Mouse (Mus musculus) sigmoid colon, adult 10 weeks (tissue): ENCODE results near the gene Gm5134. TPM values are rescaled to one million over a fixed set of nuclear protein-coding genes. Genes with fewer than 3 reads are reported as not detected.

Experiments
- polyA plus RNA-seq: library from polyadenylated mRNA; stranded (reverse); fragments of 350-450 nt; fragmentation: Illumina TruSeq; extraction: RNeasy Lipid Tissue Mini Kit (QIAGEN cat#74804); gene quantifications from one replicate; pipeline ENCODE4 v1.2.3, GENCODE M21; 2014; ENCODE audit warnings: low read depth, low replicate concordance

The Gm5134 gene
- not detected for polyA plus RNA-seq

DNA sequence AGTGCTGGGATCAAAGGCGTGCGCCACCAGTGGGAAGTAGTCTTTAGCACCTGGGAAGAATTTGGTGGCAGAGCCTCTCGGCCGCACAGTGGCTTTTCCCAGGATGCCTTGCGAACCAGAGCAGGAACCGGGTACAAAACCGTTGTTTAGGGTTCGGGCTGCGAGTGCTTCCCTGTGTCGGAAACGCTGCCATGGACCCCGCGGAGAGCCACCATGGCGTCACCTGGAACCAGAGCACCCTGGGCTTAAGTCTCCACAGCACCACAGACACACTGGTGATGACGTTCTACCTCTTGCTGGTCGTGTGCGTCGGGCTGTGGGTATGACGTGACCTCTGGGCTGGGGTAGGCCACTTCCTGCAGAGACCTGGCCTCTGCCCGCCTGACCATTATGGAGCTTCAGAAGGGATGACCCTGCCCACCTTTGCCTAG is at the start of gene Gm5134:
Gm5134 (plus strand) TSS at position 134 of the 431 bp plus-strand sequence.

DNA sequence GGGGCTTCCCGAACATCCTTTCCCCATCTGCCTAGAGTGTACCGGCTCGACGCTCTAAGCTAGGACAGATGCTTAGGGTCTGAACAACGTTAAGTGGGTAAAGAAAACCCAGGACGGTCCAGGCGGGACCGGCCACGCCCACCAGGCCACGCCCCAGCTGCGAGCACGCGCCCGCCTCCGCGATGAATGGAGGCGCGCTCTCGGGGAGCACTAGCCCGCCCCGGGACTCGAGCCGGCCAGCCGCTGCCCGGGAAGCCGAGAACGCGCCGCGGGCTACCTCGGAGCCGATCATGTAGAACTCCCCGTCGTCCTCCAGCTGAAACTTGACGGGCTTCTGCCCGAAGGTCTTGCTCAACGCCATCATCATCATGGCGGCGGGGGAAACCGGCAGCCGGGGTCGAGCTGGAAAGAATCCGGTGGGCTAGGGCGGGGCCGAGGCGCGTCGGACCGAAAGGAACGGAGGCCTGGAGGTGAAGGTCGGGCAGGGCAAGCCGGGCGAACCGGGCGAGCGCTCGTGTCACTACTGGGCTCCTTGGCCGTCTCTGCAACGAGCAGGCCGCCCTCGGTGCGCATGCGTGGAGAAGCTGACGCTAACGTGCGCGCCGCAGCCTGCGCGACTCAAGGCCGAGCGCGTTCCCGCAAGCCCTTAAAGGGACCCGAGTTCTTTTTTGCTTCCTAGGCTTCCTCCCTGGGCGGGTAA is 33.1 kb upstream of the Gm5134 start, which contains the start of gene Smarcb1:
Smarcb1 (minus strand) TSS at position 592 of the 700 bp plus-strand sequence.

DNA sequence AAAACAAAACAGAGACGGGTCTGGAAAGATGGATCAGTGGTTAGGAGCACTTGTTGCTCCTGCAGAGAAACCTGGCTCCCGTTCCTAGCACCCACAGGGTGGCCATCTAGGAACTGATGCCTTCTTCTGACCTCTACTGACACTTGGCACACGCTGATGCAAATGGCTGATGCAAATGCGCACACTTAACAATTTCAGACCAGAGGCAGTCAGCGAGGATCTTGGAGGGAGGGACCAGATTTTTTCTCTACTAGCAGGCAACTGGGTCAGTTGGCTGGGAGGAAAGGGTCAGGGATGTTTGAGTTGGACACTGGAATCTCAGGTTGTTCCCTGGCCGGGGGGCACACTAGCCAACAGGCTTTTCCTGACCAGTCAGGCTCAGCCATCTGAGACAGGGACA is 21.4 kb upstream of the Gm5134 start, which contains the start of gene Chchd10:
Chchd10 (plus strand) TSS at position 240 of the 400 bp plus-strand sequence.

DNA sequence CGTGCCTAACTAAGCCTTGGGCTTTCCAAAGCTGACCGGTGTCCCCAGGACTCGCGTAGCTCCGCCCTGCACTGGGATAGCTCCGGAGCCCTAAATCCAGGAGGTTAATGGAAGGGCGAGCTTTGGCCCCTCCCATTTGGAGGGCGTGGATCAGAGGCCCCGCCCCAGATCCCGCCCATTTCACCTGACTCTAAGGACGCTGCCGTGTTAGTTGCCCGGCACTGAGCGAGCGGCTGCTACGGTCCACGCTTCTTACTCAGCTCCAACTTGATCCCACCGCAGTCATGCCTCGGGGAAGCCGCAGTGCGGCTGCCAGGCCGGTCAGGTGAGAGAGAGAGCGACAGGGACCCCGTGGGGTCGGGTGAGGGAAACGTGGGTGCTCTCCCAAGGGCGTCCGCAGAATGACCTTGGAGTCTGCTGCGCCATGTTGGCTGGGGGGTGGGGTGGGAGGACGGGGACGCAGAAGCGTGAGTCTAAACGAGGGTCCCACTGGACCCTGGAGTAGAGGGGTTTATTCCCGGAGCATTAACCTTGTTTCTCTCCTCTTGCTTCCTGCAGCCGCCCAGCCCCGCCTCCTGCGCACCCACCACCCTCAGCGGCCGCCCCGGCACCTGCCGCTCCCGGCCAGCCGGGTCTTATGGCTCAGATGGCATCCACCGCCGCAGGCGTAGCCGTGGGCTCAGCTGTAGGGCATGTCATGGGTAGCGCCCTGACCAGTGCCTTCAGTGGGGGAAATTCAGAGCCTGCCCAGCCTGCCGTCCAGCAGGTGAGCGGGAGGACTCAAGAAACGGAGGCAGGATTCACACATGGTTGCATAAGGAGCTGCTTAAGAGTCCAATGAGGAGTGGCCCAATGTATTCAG is 18.4 kb upstream of the Gm5134 start, which contains the start of gene Mmp11:
Mmp11 (minus strand) TSS at position 817 of the 862 bp plus-strand sequence.

DNA sequence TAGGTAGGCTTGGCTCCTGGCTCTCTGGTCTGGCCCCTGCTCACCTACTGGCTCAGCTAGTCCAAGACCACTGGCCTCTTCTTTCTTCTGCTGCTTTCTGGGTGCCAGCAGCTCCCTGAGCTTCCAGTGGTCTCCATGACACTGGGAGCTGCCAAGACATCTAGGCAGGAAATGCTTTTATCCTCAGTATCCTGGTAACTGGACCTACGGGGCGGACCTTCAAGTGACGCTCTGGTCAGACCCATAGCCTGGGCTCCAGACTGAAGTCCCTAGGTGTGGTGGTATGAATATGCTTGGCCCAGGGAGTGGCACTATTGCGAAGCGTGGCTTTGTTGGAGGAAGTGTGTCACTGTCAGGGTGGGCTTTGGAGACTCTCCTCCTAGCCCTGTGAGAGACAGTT is 13.8 kb upstream of the Gm5134 start, which contains the start of gene Gm867:
Gm867 (minus strand) TSS at position 153 of the 400 bp plus-strand sequence.

DNA sequence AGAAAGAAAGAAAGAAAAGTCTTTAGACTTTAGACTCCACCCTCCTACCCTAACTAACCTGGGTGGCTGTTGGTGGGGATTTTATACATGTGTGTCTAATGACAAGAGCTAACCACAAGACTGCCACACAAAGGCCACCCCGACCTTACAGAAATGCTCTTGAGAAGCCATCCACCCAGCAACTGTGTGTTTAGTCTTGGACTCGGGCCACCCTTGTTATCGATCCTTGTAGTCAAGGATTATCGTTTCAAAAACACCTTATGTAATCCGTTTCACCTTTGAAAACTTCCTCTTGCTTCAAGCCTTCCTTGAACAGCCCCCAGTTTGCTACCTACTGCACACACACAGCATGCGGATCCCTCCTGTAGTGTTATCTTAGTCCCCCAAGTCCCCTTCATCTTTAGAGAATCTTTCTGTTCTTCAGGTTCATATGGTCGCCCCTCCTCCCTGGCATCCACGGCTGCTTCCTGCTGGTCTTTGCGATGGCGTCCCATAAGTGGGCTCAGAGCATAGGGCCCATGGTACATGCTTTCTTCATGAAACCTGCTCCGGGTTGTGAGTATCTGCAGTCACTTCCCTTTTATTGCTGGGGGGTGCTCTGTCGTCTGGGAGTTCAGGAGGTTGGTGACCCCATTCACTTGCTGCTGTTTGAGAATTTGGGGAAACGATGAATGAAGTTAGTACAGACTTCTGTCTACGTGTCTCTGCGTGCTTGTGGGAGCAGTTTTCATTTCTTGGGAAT is 11.4 kb upstream of the Gm5134 start, which contains the start of gene Vpreb3:
Vpreb3 (plus strand) TSS at position 322 of the 742 bp plus-strand sequence.

DNA sequence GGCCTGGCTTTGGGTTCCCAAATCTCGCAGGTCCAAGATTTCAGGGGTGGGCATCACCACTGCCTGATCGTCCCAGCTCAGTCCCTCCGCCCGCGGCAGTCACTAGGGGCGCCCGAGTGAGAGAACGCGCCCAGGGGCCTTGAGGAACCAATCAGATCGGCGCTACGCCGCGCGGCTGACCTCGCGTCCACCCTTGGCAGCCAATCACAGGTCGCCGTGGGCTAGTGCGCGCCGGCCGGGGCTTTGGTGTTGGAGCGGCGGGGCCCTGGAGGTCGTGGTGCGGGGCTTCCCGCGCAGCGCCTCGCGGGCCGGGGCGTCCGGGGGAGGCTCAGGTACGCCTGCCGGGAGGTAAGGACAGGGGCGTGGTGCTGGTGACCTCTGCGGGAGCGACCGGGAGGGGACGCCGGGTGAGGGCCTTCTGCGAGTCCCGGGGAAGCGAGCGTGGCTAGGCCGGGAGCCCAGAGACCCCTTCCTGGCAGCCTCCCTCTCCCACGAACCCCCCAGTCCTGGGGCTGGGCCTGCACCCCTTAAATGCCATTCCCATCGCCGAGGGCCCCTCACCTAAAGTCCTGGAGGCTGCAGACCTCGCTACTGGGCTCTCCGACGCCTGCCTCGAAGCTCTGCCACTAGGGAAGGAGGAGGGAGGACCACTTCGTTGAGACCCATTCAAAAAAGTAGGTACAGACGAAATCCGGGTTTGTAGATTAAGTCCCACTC is 78.2 kb downstream of the Gm5134 start, which contains the start of gene Zfp280b:
Zfp280b (plus strand) TSS at position 249 of the 717 bp plus-strand sequence.

Other genes starting within 250 kb of the Gm5134 start
- 4.6 TPM for gene Cabin1, start 190.2 kb upstream of the Gm5134 start, polyA plus RNA-seq
- gene Ddt, start 181.1 kb upstream of the Gm5134 start, polyA plus RNA-seq: 1.3 TPM
- gene Gm20441, start 173.6 kb upstream of the Gm5134 start, polyA plus RNA-seq: not detected
- 56.7 TPM for gene Gstt3, start 173.1 kb upstream of the Gm5134 start, polyA plus RNA-seq
- 4.0 TPM for gene Gstt1, start 155.9 kb upstream of the Gm5134 start, polyA plus RNA-seq
- gene Gstt4, start 132.0 kb upstream of the Gm5134 start, polyA plus RNA-seq: not detected
- gene Gstt2, start 117.1 kb upstream of the Gm5134 start, polyA plus RNA-seq: 13.0 TPM
- not detected for gene Mif, start 94.3 kb upstream of the Gm5134 start, polyA plus RNA-seq
- gene Derl3, start 61.1 kb upstream of the Gm5134 start, polyA plus RNA-seq: not detected
- 10.9 TPM for gene Smarcb1, start 32.9 kb upstream of the Gm5134 start, polyA plus RNA-seq
- 21.3 TPM for gene Chchd10, start 21.4 kb upstream of the Gm5134 start, polyA plus RNA-seq
- 1.0 TPM for gene Mmp11, start 18.0 kb upstream of the Gm5134 start, polyA plus RNA-seq
- not detected for gene Gm867, start 13.8 kb upstream of the Gm5134 start, polyA plus RNA-seq
- not detected for gene Vpreb3, start 11.5 kb upstream of the Gm5134 start, polyA plus RNA-seq
- 12.6 TPM for gene Zfp280b, start 78.1 kb downstream of the Gm5134 start, polyA plus RNA-seq
- 0.22 TPM for gene Slc5a4b, start 156.4 kb downstream of the Gm5134 start, polyA plus RNA-seq
- not detected for gene Slc5a4a, start 192.9 kb downstream of the Gm5134 start, polyA plus RNA-seq